Mouse (Mus musculus) limb, embryonic 13.5 days (tissue): ENCODE results near the gene Glis2. TPM values are rescaled to one million over a fixed set of nuclear protein-coding genes. Genes with fewer than 3 reads are reported as not detected.

Experiments
- ATAC-seq: fragments of 200-750 bp; cut with Nextera tagmentation; 2 replicates; pipeline ENCODE4 v1.8.0; 2017; ENCODE audit warnings: low read depth, moderate number of reproducible peaks, moderate TSS enrichment; ENCODE audit not compliant: low FRiP score
- H3K27ac ChIP-seq: fragments of 300-500 bp; sonication (generic); 2 replicates; pipeline ENCODE4 v1.5.1; 2015; ENCODE audit warnings: inconsistent platforms, mild to moderate bottlenecking, moderate library complexity
- H3K27me3 ChIP-seq: fragments of 300-500 bp; sonication (generic); 2 replicates; pipeline ENCODE4 v1.6.1; 2015; ENCODE audit warnings: mild to moderate bottlenecking, inconsistent platforms
- H3K36me3 ChIP-seq: fragments of 300-500 bp; sonication (generic); 2 replicates; pipeline ENCODE4 v1.6.1; 2015; ENCODE audit warnings: inconsistent platforms, mild to moderate bottlenecking, moderate library complexity
- H3K4me1 ChIP-seq: fragments of 300-500 bp; sonication (generic); 2 replicates; pipeline ENCODE4 v1.6.1; 2015; ENCODE audit warnings: inconsistent platforms
- H3K4me2 ChIP-seq: fragments of 300-500 bp; sonication (generic); replicated peaks from 2 replicates; pipeline ENCODE4 v1.6.1; 2015; ENCODE audit warnings: inconsistent platforms, mild to moderate bottlenecking, moderate library complexity
- H3K4me3 ChIP-seq: fragments of 300-500 bp; sonication (generic); 2 replicates; pipeline ENCODE4 v1.5.1; 2015; ENCODE audit warnings: moderate library complexity, mild to moderate bottlenecking, inconsistent platforms
- H3K9ac ChIP-seq: fragments of 300-500 bp; sonication (generic); 2 replicates; pipeline ENCODE4 v1.6.1; 2015; ENCODE audit warnings: mild to moderate bottlenecking, inconsistent platforms
- H3K9me3 ChIP-seq: fragments of 300-500 bp; sonication (generic); 2 replicates; pipeline ENCODE4 v1.6.1; 2016; ENCODE audit warnings: inconsistent platforms
- WGBS: fragments of 180-500 bp; shearing (Covaris S2); methylation state at CpG from one replicate; pipeline ENCODE4 v1.1.7; 2015; 5-methylcytosine and 5-hydroxymethylcytosine counted together
- polyA plus RNA-seq: library from polyadenylated mRNA; unstranded; fragments of >200 nt; fragmentation: Nextera tagmentation; extraction: Ambion mirVana; gene quantifications from 2 replicates; pipeline ENCODE4 v1.2.1, GENCODE M21; 2015

The Glis2 gene
- polyA plus RNA-seq, 1 experiment from 2014 or later = 39.4 TPM

- Histone ChIP-seq H3K27me3 (no peaks in the 10 kb centered on the region), H3K36me3 (peaks cover 2% of the 10 kb centered on the region; the same call in 1 of the 2 replicates), H3K27ac (peak overlapping the region; percentile 67), H3K9ac (peak overlapping the region; percentile 57), H3K9me3 (no peaks in the 10 kb centered on the region), H3K4me1 (peaks cover 87% of the 10 kb centered on the region), H3K4me2 (peak overlapping the region; percentile 100), H3K4me3 (peak overlapping the region; percentile 90)
- no peak for ATAC-seq
- 35% methylated on average over 5 of the region's 5 CpGs for WGBS
Observed at GRCm38 (mm10) chr16:4598041-4598440, 3.5 kb downstream of the Glis2 start.

- H3K36me3 ChIP-seq = peaks cover 2% of the 10 kb centered on the region; the same call in 1 of the 2 replicates
- H3K4me2 ChIP-seq = peak overlapping the region; percentile 100
- peak overlapping the region; percentile 90; the same call in 1 of the 2 replicates for H3K4me3 ChIP-seq
- no peak for ATAC-seq
- peak overlapping the region; percentile 67 for H3K27ac ChIP-seq
- peaks cover 89% of the 10 kb centered on the region for H3K4me1 ChIP-seq
- no peaks in the 10 kb centered on the region for H3K27me3 ChIP-seq
- peak overlapping the region; percentile 57 for H3K9ac ChIP-seq
- WGBS = 22% methylated on average over 6 of the region's 6 CpGs
- H3K9me3 ChIP-seq = no peaks in the 10 kb centered on the region
Observed at GRCm38 (mm10) chr16:4598891-4599543, 4.5 kb downstream of the Glis2 start.

- no peaks in the 10 kb centered on the region for H3K27me3 ChIP-seq
- 84% methylated on average over 3 of the region's 3 CpGs for WGBS
- no peak overlapping the region for H3K4me2 ChIP-seq
- no peak overlapping the region for H3K4me3 ChIP-seq
- H3K9me3 ChIP-seq = no peaks in the 10 kb centered on the region
- no peak for ATAC-seq
- H3K9ac ChIP-seq = no peak overlapping the region
- peak overlapping the region; percentile 67; the same call in 1 of the 2 replicates for H3K27ac ChIP-seq
- H3K36me3 ChIP-seq = peaks cover 2% of the 10 kb centered on the region; the same call in 1 of the 2 replicates
- peaks cover 95% of the 10 kb centered on the region for H3K4me1 ChIP-seq
Observed at GRCm38 (mm10) chr16:4599616-4600015, 5.1 kb downstream of the Glis2 start.

GRCm38 (mm10) chr16:4600701-4601310 is 6.3 kb downstream of the Glis2 start:
- Histone ChIP-seq H3K27me3 (no peaks in the 10 kb centered on the region), H3K27ac (peak overlapping the region; percentile 55; the same call in 1 of the 2 replicates), H3K9me3 (no peaks in the 10 kb centered on the region), H3K4me3 (no peak overlapping the region), H3K4me2 (0 out of 2 replicates have a peak overlapping the region, but pooled peaks have one; percentile 11), H3K9ac (0 out of 2 replicates have a peak overlapping the region, but pooled peaks have one; percentile 19), H3K4me1 (peaks cover 100% of the 10 kb centered on the region), H3K36me3 (peaks cover 2% of the 10 kb centered on the region; the same call in 1 of the 2 replicates)
- 68% methylated on average over 9 of the region's 9 CpGs for WGBS
- no peak for ATAC-seq

- H3K27me3 ChIP-seq = no peaks in the 10 kb centered on the region
- ATAC-seq = no peak
- peak overlapping the region; percentile 92 for H3K27ac ChIP-seq
- WGBS = 8% methylated on average over 3 of the region's 3 CpGs
- H3K9me3 ChIP-seq = no peaks in the 10 kb centered on the region
- peak overlapping the region; percentile 57 for H3K4me2 ChIP-seq
- H3K4me3 ChIP-seq = no peak overlapping the region
- H3K4me1 ChIP-seq = peaks cover 100% of the 10 kb centered on the region
- peaks cover 2% of the 10 kb centered on the region; the same call in 1 of the 2 replicates for H3K36me3 ChIP-seq
- H3K9ac ChIP-seq = peak overlapping the region; percentile 56
Observed at GRCm38 (mm10) chr16:4602189-4602588, 7.7 kb downstream of the Glis2 start.

GRCm38 (mm10) chr16:4602766-4603452 is 8.4 kb downstream of the Glis2 start:
- no peaks in the 10 kb centered on the region for H3K9me3 ChIP-seq
- H3K4me3 ChIP-seq = 0 out of 2 replicates have a peak overlapping the region, but pooled peaks have one; percentile 10
- peak overlapping the region; percentile 56 for H3K9ac ChIP-seq
- 5% methylated on average over 7 of the region's 7 CpGs for WGBS
- peak; percentile 54 for ATAC-seq
- peak overlapping the region; percentile 57 for H3K4me2 ChIP-seq
- H3K27ac ChIP-seq = peak overlapping the region; percentile 92
- peaks cover 100% of the 10 kb centered on the region for H3K4me1 ChIP-seq
- no peaks in the 10 kb centered on the region for H3K27me3 ChIP-seq
- peaks cover 2% of the 10 kb centered on the region; the same call in 1 of the 2 replicates for H3K36me3 ChIP-seq

- Histone ChIP-seq H3K4me1 (peaks cover 100% of the 10 kb centered on the region), H3K9ac (peak overlapping the region; percentile 56), H3K27me3 (no peaks in the 10 kb centered on the region), H3K36me3 (peaks cover 1% of the 10 kb centered on the region), H3K9me3 (no peaks in the 10 kb centered on the region), H3K4me2 (peak overlapping the region; percentile 57), H3K27ac (peak overlapping the region; percentile 92), H3K4me3 (0 out of 2 replicates have a peak overlapping the region, but pooled peaks have one; percentile 10)
- WGBS = 30% methylated on average over 1 of the region's 1 CpGs
- peak; percentile 8; the same call in 1 of the 2 replicates for ATAC-seq
Observed at GRCm38 (mm10) chr16:4603453-4603837, 8.9 kb downstream of the Glis2 start.

- Histone ChIP-seq H3K36me3 (peaks cover 10% of the 10 kb centered on the region), H3K27ac (peak overlapping the region; percentile 92; the same call in 1 of the 2 replicates), H3K4me3 (0 out of 2 replicates have a peak overlapping the region, but pooled peaks have one; percentile 3), H3K9ac (peak overlapping the region; percentile 31; the same call in 1 of the 2 replicates), H3K4me1 (peaks cover 94% of the 10 kb centered on the region), H3K9me3 (no peaks in the 10 kb centered on the region), H3K4me2 (peak overlapping the region; percentile 57), H3K27me3 (no peaks in the 10 kb centered on the region)
- ATAC-seq = no peak
- WGBS = 59% methylated on average over 11 of the region's 11 CpGs
Observed at GRCm38 (mm10) chr16:4604293-4604837, 9.9 kb downstream of the Glis2 start.

GRCm38 (mm10) chr16:4605514-4606131 is 11.1 kb downstream of the Glis2 start:
- ATAC-seq = no peak
- no peaks in the 10 kb centered on the region for H3K27me3 ChIP-seq
- peak overlapping the region; percentile 38 for H3K4me2 ChIP-seq
- H3K4me3 ChIP-seq = no peak overlapping the region
- H3K27ac ChIP-seq = peak overlapping the region; percentile 73; the same call in 1 of the 2 replicates
- H3K9ac ChIP-seq = peak overlapping the region; percentile 39; the same call in 1 of the 2 replicates
- WGBS = 45% methylated on average over 13 of the region's 13 CpGs
- H3K4me1 ChIP-seq = peaks cover 81% of the 10 kb centered on the region
- peaks cover 22% of the 10 kb centered on the region for H3K36me3 ChIP-seq
- H3K9me3 ChIP-seq = no peaks in the 10 kb centered on the region

- Histone ChIP-seq H3K4me3 (no peak overlapping the region), H3K36me3 (peaks cover 31% of the 10 kb centered on the region), H3K9ac (peak overlapping the region; percentile 43; the same call in 1 of the 2 replicates), H3K4me1 (peaks cover 72% of the 10 kb centered on the region), H3K27ac (peak overlapping the region; percentile 73; the same call in 1 of the 2 replicates), H3K4me2 (0 out of 2 replicates have a peak overlapping the region, but pooled peaks have one; percentile 9), H3K27me3 (no peaks in the 10 kb centered on the region), H3K9me3 (no peaks in the 10 kb centered on the region)
- WGBS = 32% methylated on average over 5 of the region's 5 CpGs
- no peak for ATAC-seq
Observed at GRCm38 (mm10) chr16:4606431-4607084, 12.0 kb downstream of the Glis2 start.
